Mouse (Mus musculus): ENCODE results near the gene Usp50. TPM values are rescaled to one million over a fixed set of nuclear protein-coding genes. Genes with fewer than 3 reads are reported as not detected.

Usp50 gene
- polyA plus RNA-seq, 1 experiment, result 0.32 TPM

DNA sequence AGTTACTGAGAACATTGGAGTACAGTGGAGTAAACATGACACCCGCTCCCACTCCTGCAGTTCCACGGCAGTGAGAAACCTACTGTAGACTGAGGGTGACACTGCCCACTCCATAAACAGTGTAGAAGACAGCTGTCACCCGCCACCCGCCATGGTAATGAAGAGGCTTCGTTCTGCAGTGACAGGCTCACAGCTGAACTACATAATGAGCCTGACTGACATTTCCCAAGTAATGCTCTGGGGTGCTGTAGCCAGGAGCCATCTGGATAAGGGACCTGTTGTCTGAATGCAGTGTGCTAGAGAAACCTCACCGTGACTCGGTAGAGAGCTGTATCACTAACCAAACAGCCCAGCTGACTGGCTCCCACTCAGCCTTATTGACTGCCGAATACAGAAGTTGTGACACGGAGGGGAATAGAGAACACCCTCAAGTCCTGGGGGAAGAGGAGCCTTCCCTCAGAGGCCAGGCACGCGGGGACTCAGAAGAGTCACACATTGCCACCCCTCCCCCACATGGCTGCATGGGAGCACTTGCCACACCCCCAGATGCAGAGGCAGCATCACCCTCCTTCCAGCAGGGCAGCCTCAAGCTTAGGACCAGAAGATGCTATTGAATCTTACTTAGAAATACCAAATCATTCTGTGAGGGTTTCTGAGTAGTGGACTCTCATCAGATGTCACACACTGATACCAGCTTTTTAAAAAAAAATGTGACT lies 17.2 kb downstream of the Usp50 start:
- WGBS, result 63% methylated on average over 11 of the region's 11 CpGs
- TF ChIP-seq POLR2A (IDR thresholded peaks at IDR 0.05; ENCODE audit: control insufficient read depth, extremely low read depth, insufficient read depth, low read length, poor library complexity) (no peak), CTCF (IDR thresholded peaks at IDR 0.05; ENCODE audit: borderline replicate concordance, control insufficient read depth, extremely low read depth, insufficient read depth, low read length, poor library complexity) (no peak)
- Histone ChIP-seq H3K36me3 (ENCODE audit: control insufficient read depth, insufficient read depth, low read length) (peaks cover 3% of the 10 kb centered on the region; the same call in 1 of the 2 replicates), H3K27ac (ENCODE audit: control insufficient read depth, insufficient read depth, low read length) (no peak overlapping the region), H3K4me1 (replicated peaks; ENCODE audit: control insufficient read depth, insufficient read depth, low read length) (no peaks in the 10 kb centered on the region), H3K4me3 (ENCODE audit: control insufficient read depth, insufficient read depth, low read length) (no peak overlapping the region), H3K27me3 (ENCODE audit: control insufficient read depth, insufficient read depth, low read length) (no peaks in the 10 kb centered on the region)
- DNase-seq, result no peak

DNA sequence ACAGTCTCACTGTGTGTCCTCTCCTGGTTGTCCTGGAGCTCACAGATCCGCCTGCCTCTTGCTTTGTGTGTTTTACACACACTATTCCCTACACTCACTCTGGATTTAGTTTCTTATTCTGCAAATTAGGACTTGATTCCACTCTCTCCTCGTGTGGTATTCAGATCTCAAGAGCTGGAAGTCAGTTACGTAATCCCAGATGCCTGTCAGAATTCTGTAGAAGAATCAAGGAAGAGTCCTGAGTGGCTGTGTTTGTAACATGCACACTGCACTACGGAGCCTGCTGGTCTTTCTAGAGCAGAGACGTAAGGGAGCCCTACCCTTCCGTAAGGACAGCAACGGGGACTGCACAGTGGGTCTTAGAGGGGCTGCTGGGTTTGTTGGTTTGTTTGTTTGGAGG lies 23.9 kb downstream of the Usp50 start:
- H3K4me3 ChIP-seq (ENCODE audit: control insufficient read depth, insufficient read depth, low read length), result no peak overlapping the region
- 94% methylated on average over 7 of the region's 7 CpGs for WGBS
- peaks cover 51% of the 10 kb centered on the region for H3K36me3 ChIP-seq (ENCODE audit: control insufficient read depth, insufficient read depth, low read length)
- H3K27me3 ChIP-seq (ENCODE audit: control insufficient read depth, insufficient read depth, low read length), result no peaks in the 10 kb centered on the region
- TF ChIP-seq CTCF (IDR thresholded peaks at IDR 0.05; ENCODE audit: borderline replicate concordance, control insufficient read depth, extremely low read depth, insufficient read depth, low read length, poor library complexity), result no peak
- H3K27ac ChIP-seq (ENCODE audit: control insufficient read depth, insufficient read depth, low read length), result no peak overlapping the region
- no peaks in the 10 kb centered on the region for H3K4me1 ChIP-seq (replicated peaks; ENCODE audit: control insufficient read depth, insufficient read depth, low read length)
- no peak for DNase-seq

GRCm38 (mm10) chr2:126755664-126756063 lies 27.6 kb downstream of the Usp50 start:
- no peak for DNase-seq
- 98% methylated on average over 6 of the region's 6 CpGs for WGBS
- Histone ChIP-seq H3K4me3 (ENCODE audit: control insufficient read depth, insufficient read depth, low read length) (no peak overlapping the region), H3K4me1 (replicated peaks; ENCODE audit: control insufficient read depth, insufficient read depth, low read length) (no peaks in the 10 kb centered on the region), H3K36me3 (ENCODE audit: control insufficient read depth, insufficient read depth, low read length) (peaks cover 69% of the 10 kb centered on the region), H3K27me3 (ENCODE audit: control insufficient read depth, insufficient read depth, low read length) (no peaks in the 10 kb centered on the region), H3K27ac (ENCODE audit: control insufficient read depth, insufficient read depth, low read length) (no peak overlapping the region)
- TF ChIP-seq CTCF (IDR thresholded peaks at IDR 0.05; ENCODE audit: borderline replicate concordance, control insufficient read depth, extremely low read depth, insufficient read depth, low read length, poor library complexity) (no peak), POLR2A (IDR thresholded peaks at IDR 0.05; ENCODE audit: control insufficient read depth, extremely low read depth, insufficient read depth, low read length, poor library complexity) (no peak)

GRCm38 (mm10) chr2:126743389-126743788 lies 39.9 kb downstream of the Usp50 start:
- H3K27ac ChIP-seq (ENCODE audit: control insufficient read depth, insufficient read depth, low read length), result no peak overlapping the region
- DNase-seq, result no peak
- TF ChIP-seq CTCF (IDR thresholded peaks at IDR 0.05; ENCODE audit: borderline replicate concordance, control insufficient read depth, extremely low read depth, insufficient read depth, low read length, poor library complexity), result no peak
- no peak for TF ChIP-seq POLR2A (IDR thresholded peaks at IDR 0.05; ENCODE audit: control insufficient read depth, extremely low read depth, insufficient read depth, low read length, poor library complexity)
- 97% methylated on average over 5 of the region's 5 CpGs for WGBS
- no peaks in the 10 kb centered on the region for H3K27me3 ChIP-seq (ENCODE audit: control insufficient read depth, insufficient read depth, low read length)
- H3K4me1 ChIP-seq (replicated peaks; ENCODE audit: control insufficient read depth, insufficient read depth, low read length), result no peaks in the 10 kb centered on the region
- peaks cover 55% of the 10 kb centered on the region for H3K36me3 ChIP-seq (ENCODE audit: control insufficient read depth, insufficient read depth, low read length)
- no peak overlapping the region for H3K4me3 ChIP-seq (ENCODE audit: control insufficient read depth, insufficient read depth, low read length)

DNA sequence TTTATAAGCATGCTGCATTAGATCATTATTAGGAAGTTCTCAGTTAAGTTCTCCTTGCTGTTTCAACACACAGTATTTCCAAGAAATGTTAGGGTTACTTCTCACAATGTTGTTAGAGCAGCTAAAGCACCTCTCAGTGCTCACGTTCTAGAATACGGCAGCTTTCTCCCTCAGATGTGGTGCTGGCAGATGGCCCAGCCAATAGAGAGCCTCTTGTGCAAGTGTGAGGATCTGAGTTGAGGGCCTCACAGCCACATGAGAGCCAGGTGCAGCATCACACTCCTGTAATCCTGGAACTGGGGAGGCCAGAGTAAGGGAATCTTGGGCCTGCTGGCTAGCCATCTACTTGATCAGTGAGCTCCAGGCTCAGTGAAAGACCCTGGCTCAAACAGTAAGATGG lies 43.0 kb downstream of the Usp50 start:
- Histone ChIP-seq H3K27me3 (ENCODE audit: control insufficient read depth, insufficient read depth, low read length) (no peaks in the 10 kb centered on the region), H3K36me3 (ENCODE audit: control insufficient read depth, insufficient read depth, low read length) (peaks cover 52% of the 10 kb centered on the region), H3K4me3 (ENCODE audit: control insufficient read depth, insufficient read depth, low read length) (no peak overlapping the region), H3K4me1 (replicated peaks; ENCODE audit: control insufficient read depth, insufficient read depth, low read length) (no peaks in the 10 kb centered on the region), H3K27ac (ENCODE audit: control insufficient read depth, insufficient read depth, low read length) (no peak overlapping the region)
- whole genome bisulfite sequencing, result 51% methylated on average over 2 of the region's 2 CpGs
- DNase-seq, result no peak
- TF ChIP-seq POLR2A (IDR thresholded peaks at IDR 0.05; ENCODE audit: control insufficient read depth, extremely low read depth, insufficient read depth, low read length, poor library complexity) (no peak), CTCF (IDR thresholded peaks at IDR 0.05; ENCODE audit: borderline replicate concordance, control insufficient read depth, extremely low read depth, insufficient read depth, low read length, poor library complexity) (no peak)

GRCm38 (mm10) chr2:126735339-126736073 lies 47.8 kb downstream of the Usp50 start:
- no peak for DNase-seq
- no peak overlapping the region for H3K27ac ChIP-seq (ENCODE audit: control insufficient read depth, insufficient read depth, low read length)
- WGBS, result 93% methylated on average over 6 of the region's 6 CpGs
- H3K36me3 ChIP-seq (ENCODE audit: control insufficient read depth, insufficient read depth, low read length), result peaks cover 44% of the 10 kb centered on the region
- no peak overlapping the region for H3K4me3 ChIP-seq (ENCODE audit: control insufficient read depth, insufficient read depth, low read length)
- TF ChIP-seq CTCF (IDR thresholded peaks at IDR 0.05; ENCODE audit: borderline replicate concordance, control insufficient read depth, extremely low read depth, insufficient read depth, low read length, poor library complexity) (no peak), POLR2A (IDR thresholded peaks at IDR 0.05; ENCODE audit: control insufficient read depth, extremely low read depth, insufficient read depth, low read length, poor library complexity) (no peak)
- H3K27me3 ChIP-seq (ENCODE audit: control insufficient read depth, insufficient read depth, low read length), result no peaks in the 10 kb centered on the region
- no peaks in the 10 kb centered on the region for H3K4me1 ChIP-seq (replicated peaks; ENCODE audit: control insufficient read depth, insufficient read depth, low read length)

All from thymus, adult 2 months (tissue).